Mouse (Mus musculus) heart, embryonic 10.5 days (tissue): ENCODE results near the gene Sstr4. TPM values are rescaled to one million over a fixed set of nuclear protein-coding genes. Genes with fewer than 3 reads are reported as not detected.

ENCODE experiments used
- DNase-seq: peaks from one replicate; pipeline ENCODE4 v3.0.0-alpha.2; 2017; ENCODE audit warnings: low spot score
- H3K27ac ChIP-seq: fragments of 300-500 bp; sonication (generic); 2 replicates; pipeline ENCODE4 v1.5.1; 2016; ENCODE audit warnings: mild to moderate bottlenecking
- H3K27me3 ChIP-seq: fragments of 300-500 bp; sonication (generic); 2 replicates; pipeline ENCODE4 v1.6.1; 2016; ENCODE audit warnings: mild to moderate bottlenecking; ENCODE audit not compliant: poor library complexity, insufficient read depth, severe bottlenecking
- H3K36me3 ChIP-seq: fragments of 300-500 bp; sonication (generic); 2 replicates; pipeline ENCODE4 v1.6.1; 2016; ENCODE audit warnings: mild to moderate bottlenecking, moderate library complexity
- H3K4me1 ChIP-seq: fragments of 300-500 bp; sonication (generic); 2 replicates; pipeline ENCODE4 v1.6.1; 2016; ENCODE audit warnings: mild to moderate bottlenecking
- H3K4me3 ChIP-seq: fragments of 300-500 bp; sonication (generic); 2 replicates; pipeline ENCODE4 v1.5.1; 2016; ENCODE audit warnings: mild to moderate bottlenecking, moderate library complexity
- H3K9me3 ChIP-seq: fragments of 300-500 bp; sonication (generic); 2 replicates; pipeline ENCODE4 v1.6.1; 2016; ENCODE audit warnings: mild to moderate bottlenecking, moderate library complexity
- WGBS: fragments of 180-500 bp; shearing (Covaris S2); methylation state at CpG from one replicate; pipeline ENCODE4 v1.1.7; 2016; 5-methylcytosine and 5-hydroxymethylcytosine counted together
- polyA plus RNA-seq: library from polyadenylated mRNA; unstranded; fragments of >200 nt; fragmentation: Nextera tagmentation; extraction: Ambion mirVana; gene quantifications from 2 replicates; pipeline ENCODE4 v1.2.1, GENCODE M21; 2016

Gene Sstr4
- polyA plus RNA-seq, 1 experiment from 2014 or later, result 0.89 TPM

DNA sequence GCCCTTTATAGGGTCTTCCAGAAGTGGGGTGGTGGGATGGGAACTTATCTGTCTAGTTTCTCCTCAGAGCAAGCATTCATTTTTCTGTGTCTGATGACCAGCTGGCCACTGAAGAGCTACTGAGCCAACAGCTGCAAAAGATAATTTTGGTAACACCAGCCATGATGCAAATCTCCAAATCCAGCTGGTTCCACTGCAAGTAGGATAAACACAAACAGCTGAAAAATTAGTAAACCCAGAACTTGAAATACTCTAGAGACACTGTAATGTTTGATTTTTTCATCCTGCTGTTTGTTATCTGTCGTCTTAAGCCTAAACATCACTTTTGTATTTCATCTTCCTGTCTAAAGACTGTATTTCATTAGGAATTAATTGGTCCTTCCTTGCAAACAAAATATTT lies 26.6 kb downstream of the Sstr4 start:
- WGBS, result 75% methylated on average over 1 of the region's 1 CpGs
- H3K36me3 ChIP-seq, result no peaks in the 10 kb centered on the region
- no peaks in the 10 kb centered on the region for H3K27me3 ChIP-seq
- H3K9me3 ChIP-seq, result no peaks in the 10 kb centered on the region
- no peak for DNase-seq
- H3K27ac ChIP-seq, result no peak overlapping the region
- H3K4me3 ChIP-seq, result no peak overlapping the region
- no peaks in the 10 kb centered on the region for H3K4me1 ChIP-seq

DNA sequence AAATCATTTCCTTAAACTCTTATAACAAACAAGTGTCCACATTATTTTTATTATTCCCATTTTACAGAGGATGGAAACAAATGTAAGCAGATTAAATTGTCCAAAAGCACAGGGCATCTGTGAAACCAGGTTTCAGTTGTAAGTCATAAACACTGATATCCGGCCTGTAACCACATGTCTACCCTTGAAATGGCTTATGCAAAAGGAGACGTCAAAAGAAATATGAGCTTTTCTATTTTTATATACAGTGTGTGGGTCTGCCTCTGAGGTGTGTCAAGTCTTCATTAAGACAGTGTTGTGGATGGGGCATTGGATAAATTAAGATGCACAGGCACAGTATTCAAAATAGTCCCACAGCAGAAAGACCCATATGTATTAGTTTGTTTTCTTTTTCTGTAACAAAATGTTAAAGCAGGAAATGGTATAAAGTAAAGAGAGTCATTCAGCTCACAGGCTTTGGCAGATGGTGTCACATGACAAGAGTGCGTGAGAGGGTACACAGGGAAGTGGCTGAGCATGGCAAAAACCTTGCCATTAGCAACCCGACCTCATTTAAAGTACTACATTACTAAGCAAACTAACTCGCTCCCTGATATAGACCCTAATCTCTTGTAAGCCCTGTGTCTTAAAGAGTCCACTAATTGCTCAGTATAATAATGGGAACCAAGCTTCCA lies 30.7 kb downstream of the Sstr4 start:
- 79% methylated on average over 5 of the region's 5 CpGs for WGBS
- Histone ChIP-seq H3K4me1 (no peaks in the 10 kb centered on the region), H3K36me3 (no peaks in the 10 kb centered on the region), H3K4me3 (no peak overlapping the region), H3K27me3 (no peaks in the 10 kb centered on the region), H3K27ac (no peak overlapping the region), H3K9me3 (no peaks in the 10 kb centered on the region)
- DNase-seq, result no peak

GRCm38 (mm10) chr2:148427553-148427952 lies 32.4 kb downstream of the Sstr4 start:
- WGBS, result 81% methylated on average over 3 of the region's 3 CpGs

GRCm38 (mm10) chr2:148428523-148428922 lies 33.4 kb downstream of the Sstr4 start:
- H3K4me3 ChIP-seq, result no peak overlapping the region
- peak; percentile 19 for DNase-seq
- no peaks in the 10 kb centered on the region for H3K27me3 ChIP-seq
- WGBS, result 82% methylated on average over 3 of the region's 3 CpGs
- no peak overlapping the region for H3K27ac ChIP-seq
- no peaks in the 10 kb centered on the region for H3K36me3 ChIP-seq
- H3K9me3 ChIP-seq, result no peaks in the 10 kb centered on the region
- no peaks in the 10 kb centered on the region for H3K4me1 ChIP-seq

More at GRCm38 (mm10) chr2:148427553-148427952, 32.4 kb downstream of the Sstr4 start:
- Histone ChIP-seq H3K36me3 (no peaks in the 10 kb centered on the region), H3K27ac (no peak overlapping the region), H3K4me1 (no peaks in the 10 kb centered on the region), H3K4me3 (no peak overlapping the region), H3K9me3 (no peaks in the 10 kb centered on the region), H3K27me3 (no peaks in the 10 kb centered on the region)
- DNase-seq, result peak; percentile 7

DNA sequence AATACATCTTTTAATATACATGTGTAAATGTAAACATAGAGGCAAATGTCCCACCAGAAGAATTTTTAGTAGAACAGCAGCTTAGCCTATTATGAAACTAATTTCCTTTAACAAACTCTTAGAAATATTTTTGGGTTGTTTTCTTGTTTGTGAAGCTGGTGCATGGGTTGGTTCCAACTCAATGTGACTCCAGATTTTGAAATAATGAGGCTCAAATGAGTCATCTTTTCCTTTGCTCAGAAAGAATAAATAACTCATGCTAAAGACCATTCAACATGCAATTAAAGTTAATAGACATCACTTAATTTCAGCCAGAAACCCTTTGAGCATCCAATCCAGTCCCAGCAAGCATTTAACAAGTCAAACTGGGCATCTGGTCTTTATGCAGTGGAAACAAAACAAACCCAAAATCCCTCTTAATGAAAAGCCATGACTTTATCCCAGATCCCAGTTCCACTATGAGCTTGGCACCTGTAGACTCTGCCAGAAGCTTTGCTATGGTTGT lies 33.9 kb downstream of the Sstr4 start:
- DNase-seq, result peak; percentile 14
- H3K27ac ChIP-seq, result no peak overlapping the region
- H3K4me1 ChIP-seq, result no peaks in the 10 kb centered on the region
- H3K9me3 ChIP-seq, result no peaks in the 10 kb centered on the region
- H3K4me3 ChIP-seq, result no peak overlapping the region
- H3K27me3 ChIP-seq, result no peaks in the 10 kb centered on the region
- no peaks in the 10 kb centered on the region for H3K36me3 ChIP-seq

DNA sequence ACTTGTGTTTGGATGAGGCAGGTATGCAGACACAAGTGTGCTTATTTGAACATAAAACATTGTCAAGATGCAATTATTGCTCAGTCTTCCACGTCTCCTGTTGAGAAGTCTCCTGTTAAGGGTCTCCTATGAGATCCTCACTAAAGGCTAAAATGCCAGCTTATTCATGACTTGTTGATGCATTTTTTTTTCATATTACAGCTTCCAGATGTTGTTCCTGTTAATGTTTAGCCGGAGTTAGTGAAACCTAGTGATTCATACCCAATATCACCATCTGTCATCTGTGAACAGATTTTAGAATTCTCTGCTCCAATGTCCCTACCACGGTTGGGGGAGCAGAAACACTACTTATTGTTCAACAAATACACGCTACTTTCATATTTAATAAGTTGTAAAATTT lies 35.8 kb downstream of the Sstr4 start:
- no peaks in the 10 kb centered on the region for H3K27me3 ChIP-seq
- H3K4me3 ChIP-seq, result no peak overlapping the region
- 81% methylated on average over 4 of the region's 4 CpGs for WGBS
- H3K27ac ChIP-seq, result no peak overlapping the region
- H3K36me3 ChIP-seq, result no peaks in the 10 kb centered on the region
- no peak for DNase-seq
- H3K9me3 ChIP-seq, result no peaks in the 10 kb centered on the region
- H3K4me1 ChIP-seq, result no peaks in the 10 kb centered on the region

GRCm38 (mm10) chr2:148432346-148432745 lies 37.2 kb downstream of the Sstr4 start:
- WGBS, result 52% methylated on average over 2 of the region's 2 CpGs
- peak; percentile 20 for DNase-seq
- H3K4me1 ChIP-seq, result no peaks in the 10 kb centered on the region
- H3K36me3 ChIP-seq, result no peaks in the 10 kb centered on the region
- H3K27ac ChIP-seq, result no peak overlapping the region
- H3K4me3 ChIP-seq, result no peak overlapping the region
- H3K9me3 ChIP-seq, result no peaks in the 10 kb centered on the region
- no peaks in the 10 kb centered on the region for H3K27me3 ChIP-seq

DNA sequence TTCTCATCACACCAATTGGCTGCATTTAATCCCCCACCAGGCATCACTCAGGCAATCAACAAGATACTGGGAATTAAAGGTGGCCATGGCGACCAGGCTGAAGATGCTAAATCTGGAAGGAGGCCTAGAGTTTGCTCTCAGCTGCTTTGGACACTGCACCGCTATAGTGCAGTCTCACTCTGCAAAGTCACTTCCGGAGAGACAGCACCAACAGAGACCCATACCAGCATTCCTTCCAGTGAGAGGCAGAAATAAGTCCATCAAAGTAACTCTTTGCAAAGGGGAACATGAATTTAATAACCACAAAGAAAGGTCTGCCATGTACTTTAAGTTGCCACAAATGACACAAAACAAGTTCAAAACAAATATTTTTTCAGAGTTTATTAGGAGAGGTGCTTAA lies 41.1 kb downstream of the Sstr4 start:
- no peak overlapping the region for H3K4me3 ChIP-seq
- H3K36me3 ChIP-seq, result no peaks in the 10 kb centered on the region
- no peaks in the 10 kb centered on the region for H3K9me3 ChIP-seq
- H3K27ac ChIP-seq, result no peak overlapping the region
- 26% methylated on average over 3 of the region's 3 CpGs for WGBS
- peak; percentile 52 for DNase-seq
- no peaks in the 10 kb centered on the region for H3K4me1 ChIP-seq
- H3K27me3 ChIP-seq, result no peaks in the 10 kb centered on the region

GRCm38 (mm10) chr2:148439691-148440276 lies 44.6 kb downstream of the Sstr4 start:
- DNase-seq, result no peak
- H3K27ac ChIP-seq, result peak overlapping the region; percentile 56; the same call in 1 of the 2 replicates
- H3K4me1 ChIP-seq, result peaks cover 20% of the 10 kb centered on the region
- no peaks in the 10 kb centered on the region for H3K36me3 ChIP-seq
- H3K9me3 ChIP-seq, result no peaks in the 10 kb centered on the region
- WGBS, result 22% methylated on average over 3 of the region's 3 CpGs
- peak overlapping the region; percentile 49 for H3K4me3 ChIP-seq
- peaks cover 7% of the 10 kb centered on the region for H3K27me3 ChIP-seq

GRCm38 (mm10) chr2:148441421-148441820 lies 46.3 kb downstream of the Sstr4 start:
- no peaks in the 10 kb centered on the region for H3K36me3 ChIP-seq
- H3K27ac ChIP-seq, result peak overlapping the region; percentile 80
- peak; percentile 30 for DNase-seq
- H3K27me3 ChIP-seq, result peaks cover 7% of the 10 kb centered on the region
- no peaks in the 10 kb centered on the region for H3K9me3 ChIP-seq
- WGBS, result 66% methylated on average over 10 of the region's 10 CpGs
- H3K4me1 ChIP-seq, result peaks cover 23% of the 10 kb centered on the region
- peak overlapping the region; percentile 49 for H3K4me3 ChIP-seq

- 70% methylated on average over 4 of the region's 4 CpGs for WGBS
- peaks cover 7% of the 10 kb centered on the region for H3K27me3 ChIP-seq
- H3K4me1 ChIP-seq, result peaks cover 28% of the 10 kb centered on the region
- H3K9me3 ChIP-seq, result no peaks in the 10 kb centered on the region
- DNase-seq, result peak; percentile 69
- no peaks in the 10 kb centered on the region for H3K36me3 ChIP-seq
- H3K27ac ChIP-seq, result peak overlapping the region; percentile 80
- peak overlapping the region; percentile 49 for H3K4me3 ChIP-seq
These were observed 47.0 kb downstream of the Sstr4 start for GRCm38 (mm10) chr2:148442172-148442571.

DNA sequence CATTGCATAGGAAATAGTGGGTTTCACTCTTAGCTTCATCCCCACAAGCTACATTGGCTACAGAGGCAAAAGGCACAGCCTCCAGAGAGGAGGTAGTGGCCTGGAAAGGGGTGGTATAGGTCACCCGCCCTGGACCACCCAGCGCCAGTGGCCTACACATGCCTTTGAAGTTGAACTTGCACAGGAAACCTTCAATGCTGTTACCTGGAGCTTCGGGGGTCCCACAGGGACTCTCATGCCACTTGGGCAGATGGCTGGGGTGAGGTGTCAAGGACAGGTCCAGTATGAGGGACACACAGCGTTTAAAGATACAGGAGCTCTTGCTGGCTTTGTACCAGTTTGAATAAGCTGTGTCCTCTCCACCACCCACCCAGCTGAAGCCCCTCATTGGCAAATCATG lies 47.6 kb downstream of the Sstr4 start:
- Histone ChIP-seq H3K27me3 (peaks cover 7% of the 10 kb centered on the region), H3K36me3 (no peaks in the 10 kb centered on the region), H3K9me3 (no peaks in the 10 kb centered on the region), H3K27ac (peak overlapping the region; percentile 80), H3K4me1 (peaks cover 28% of the 10 kb centered on the region), H3K4me3 (peak overlapping the region; percentile 49)
- WGBS, result 71% methylated on average over 4 of the region's 4 CpGs
- DNase-seq, result peak; percentile 66

GRCm38 (mm10) chr2:148443249-148443958 lies 48.3 kb downstream of the Sstr4 start, which contains the start of gene Cd93:
Cd93 (minus strand) TSS chr2:148443563.
- H3K27ac ChIP-seq, result peak within 1 kb of the TSS; percentile 80
- DNase-seq, result peak; percentile 77

More at GRCm38 (mm10) chr2:148443249-148443958, 48.3 kb downstream of the Sstr4 start, which contains the start of gene Cd93:
- peaks cover 28% of the 10 kb centered on the region for H3K4me1 ChIP-seq
- H3K27me3 ChIP-seq, result peaks cover 7% of the 10 kb centered on the region
- 29% methylated on average over 13 of the region's 13 CpGs for WGBS
- H3K36me3 ChIP-seq, result no peaks in the 10 kb centered on the region
- H3K4me3 ChIP-seq, result peak within 1 kb of the TSS; percentile 49
- no peaks in the 10 kb centered on the region for H3K9me3 ChIP-seq
